Mouse (Mus musculus) gastrocnemius, postnatal 14 days (tissue): ENCODE measurements at regions not wholly inside any gene's neighbourhood (a gene's known extent, or its start where the extent isn't known, plus 50 kb on each side); places are given as distances from the start of the nearest gene placed in this dataset.

Experiments
- DNase-seq: peaks from one replicate; pipeline ENCODE4 v3.0.0; 2021; ENCODE audit warnings: mixed read lengths
- intact Hi-C: fragments of 180-260 bp; cut with DNase I; formaldehyde crosslinking; loops from one replicate; pipeline ENCODE4 v1.15.1; 2025; ENCODE audit warnings: low total_unique reads

- intact Hi-C loops: no loop called here
- DNase-seq: no peak
Measured at GRCm38 (mm10) chr11:65638211-65638610, 149.9 kb downstream of the Map2k4 start.

- DNase-seq: no peak
- intact Hi-C loops: no loop called here
Measured at GRCm38 (mm10) chr11:65637206-65637605, 150.9 kb downstream of the Map2k4 start.

GRCm38 (mm10) chr11:65635307-65635706, 152.8 kb downstream of the Map2k4 start:
- no peak for DNase-seq
- intact Hi-C loops: no loop called here

- DNase-seq: no peak
Measured at GRCm38 (mm10) chr11:65631164-65631563, 156.9 kb downstream of the Map2k4 start.

GRCm38 (mm10) chr11:65630436-65630835, 157.7 kb downstream of the Map2k4 start:
- no peak for DNase-seq
- intact Hi-C loops: no loop called here

More at GRCm38 (mm10) chr11:65631164-65631563, 156.9 kb downstream of the Map2k4 start:
- intact Hi-C loops: no loop called here

GRCm38 (mm10) chr11:65629320-65629719, 158.8 kb downstream of the Map2k4 start:
- DNase-seq: no peak
- intact Hi-C loops: no loop called here

GRCm38 (mm10) chr11:65618976-65619375, 169.1 kb downstream of the Map2k4 start:
- intact Hi-C loops: no loop called here

GRCm38 (mm10) chr11:65610536-65610935, 177.6 kb downstream of the Map2k4 start:
- no peak for DNase-seq
- intact Hi-C loops: no loop called here

More at GRCm38 (mm10) chr11:65618976-65619375, 169.1 kb downstream of the Map2k4 start:
- DNase-seq: no peak

GRCm38 (mm10) chr11:65609056-65609455, 179.0 kb downstream of the Map2k4 start:
- intact Hi-C loops: no loop called here
- DNase-seq: no peak

- intact Hi-C loops: no loop called here
- no peak for DNase-seq
Measured at GRCm38 (mm10) chr11:65597298-65598076, 190.6 kb downstream of the Map2k4 start.

- intact Hi-C loops: no loop called here
- DNase-seq: no peak
Measured at GRCm38 (mm10) chr11:65588491-65588890, 199.6 kb downstream of the Map2k4 start.

GRCm38 (mm10) chr11:65567831-65568230, 220.3 kb downstream of the Map2k4 start:
- DNase-seq: no peak
- intact Hi-C loops: no loop called here

GRCm38 (mm10) chr11:65558236-65558635, 229.9 kb downstream of the Map2k4 start:
- DNase-seq: no peak

GRCm38 (mm10) chr11:65551073-65551472, 237.0 kb downstream of the Map2k4 start:
- no peak for DNase-seq
- intact Hi-C loops: no loop called here

More at GRCm38 (mm10) chr11:65558236-65558635, 229.9 kb downstream of the Map2k4 start:
- intact Hi-C loops: no loop called here

GRCm38 (mm10) chr11:65544281-65544680, 243.8 kb downstream of the Map2k4 start:
- intact Hi-C loops: no loop called here
- no peak for DNase-seq

GRCm38 (mm10) chr11:65543581-65543980, 244.5 kb downstream of the Map2k4 start:
- no peak for DNase-seq
- intact Hi-C loops: no loop called here

GRCm38 (mm10) chr11:65537046-65537630, 251.0 kb downstream of the Map2k4 start:
- no peak for DNase-seq
- intact Hi-C loops: loop anchor here (10.0 kb wide), 1 partner anchor 272 kb away; the partner anchor contains the start of gene Myocd

GRCm38 (mm10) chr11:65535726-65536442, 252.2 kb downstream of the Map2k4 start:
- intact Hi-C loops: loop anchor here (10.0 kb wide), 1 partner anchor 271 kb away; the partner anchor contains the start of gene Myocd
- no peak for DNase-seq

GRCm38 (mm10) chr11:65530744-65531143, 257.4 kb downstream of the Map2k4 start:
- intact Hi-C loops: loop anchor here (10.0 kb wide), 1 partner anchor 266 kb away; the partner anchor contains the start of gene Myocd

More at GRCm38 (mm10) chr11:65530744-65531143, 257.4 kb downstream of the Map2k4 start:
- DNase-seq: no peak
